ENCODE assay signal across 10 mouse cellular contexts in the genomic region with DNA sequence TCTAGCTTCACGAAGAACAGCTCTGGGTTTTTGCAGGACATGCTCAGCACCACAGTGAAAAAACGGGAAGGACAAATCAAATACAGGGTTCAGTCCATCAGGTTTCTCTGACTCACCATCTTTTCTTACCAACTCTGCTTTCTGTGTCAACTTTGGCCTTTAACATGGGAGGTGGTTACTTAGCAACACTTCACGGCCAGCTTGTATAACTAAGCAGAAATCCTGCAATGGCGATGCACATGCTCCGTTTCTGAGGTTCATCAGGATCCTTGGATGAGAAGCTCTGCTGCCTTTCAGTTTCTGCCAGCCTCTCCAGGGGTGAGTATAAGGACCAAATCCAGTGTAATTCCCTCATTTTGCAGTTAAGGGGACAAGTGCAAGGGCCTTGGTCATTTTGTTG. TPM values are rescaled to one million over a fixed set of nuclear protein-coding genes. Genes with fewer than 3 reads are reported as not detected.
DNase-seq lines count a peak whose midpoint lies in the region.
"Had no signal": no experiment of that assay in that cellular context is flagged by ENCODE, and none has a peak within 500 bp of the region (broad histone marks: within the 10 kb centered on the region; RNA-seq: fewer than 3 reads in every experiment).

A gene (plus strand): TSS at position 206 of the 400 bp plus-strand sequence.

- DNase-seq in layer of hippocampus, adult 11-12 months (ENCODE audit: low spot score) = peak; percentile 21
- no peak for DNase-seq in layer of hippocampus, adult 9-10 months (ENCODE audit: low spot score)
- peak; percentile 56 for DNase-seq in adrenal gland, postnatal 14 days
- no peak for DNase-seq in gastrocnemius, postnatal 10 days
- DNase-seq in layer of hippocampus, adult 8-10 months (ENCODE audit: low spot score in 2 of 2) = no peak
- no peak for DNase-seq in thymus, postnatal 25 days
- no peak for DNase-seq in ovary, postnatal 14 days (ENCODE audit: low spot score)
- DNase-seq in ovary, adult 18-20 months (ENCODE audit: low spot score) = no peak
- DNase-seq: liver, embryonic 13.5 days; right cerebral cortex, postnatal 4 days had no signal

RNA-seq across cellular contexts. Expression of the gene that starts here (rescaled TPM):
- total RNA-seq in adrenal gland, postnatal 14 days (2021) = 73.9 and 91.6 TPM in 2 replicates
- 10 to 100 TPM; 48.0 to 51.9 TPM for total RNA-seq in gastrocnemius, postnatal 10 days (2021)
- total RNA-seq in layer of hippocampus, adult 8-10 months (2022) = 10 to 100 TPM; 17.4 to 21.0 (median 19.4) TPM

Comparison
In these comparisons a context has a peak if more than half of its experiments do, and no peak if none do; other contexts are left out.
1. DNase-seq: peak in layer of hippocampus, adult 11-12 months (single experiment) and adrenal gland, postnatal 14 days (single experiment); none in layer of hippocampus, adult 9-10 months (single experiment), gastrocnemius, postnatal 10 days (single experiment), layer of hippocampus, adult 8-10 months (0 of 2), thymus, postnatal 25 days (single experiment), ovary, postnatal 14 days (single experiment) and ovary, adult 18-20 months (single experiment).